Mouse (Mus musculus) monocyte, adult 2 months (primary cell): ENCODE results near the gene Ptprm.

Source experiments
- DNase-seq, 2 experiments: peaks; one replicate each; pipeline ENCODE4 v3.0.0; 2022; ENCODE audit warnings: low spot score in 2 of 2, low read depth in 1 of 2

The Ptprm gene

GRCm38 (mm10) chr17:67084501-67084900 lies 269.8 kb downstream of the Ptprm start:
- DNase-seq, result no peak

GRCm38 (mm10) chr17:67084093-67084492 lies 270.2 kb downstream of the Ptprm start:
- DNase-seq, result no peak

DNA sequence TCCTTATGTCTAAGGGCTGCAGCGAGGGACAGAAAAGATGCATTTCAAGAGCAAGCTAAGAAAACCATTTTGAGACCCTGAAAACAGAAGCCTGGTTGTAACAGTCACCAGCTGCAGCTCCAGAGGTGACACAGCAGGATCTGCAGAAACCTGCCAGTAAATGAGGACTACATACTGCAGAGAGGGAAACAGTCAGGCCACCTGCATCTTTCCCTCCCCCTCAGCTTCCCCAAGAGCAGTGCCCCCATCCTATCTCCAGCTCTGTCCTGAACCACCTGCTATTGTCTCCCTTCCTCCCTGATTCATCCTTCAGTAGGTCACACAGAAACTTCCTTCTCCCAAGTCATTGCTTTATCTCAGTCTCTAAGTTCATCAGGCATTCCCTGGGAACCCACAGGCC lies 274.7 kb downstream of the Ptprm start:
- no peak for DNase-seq

DNA sequence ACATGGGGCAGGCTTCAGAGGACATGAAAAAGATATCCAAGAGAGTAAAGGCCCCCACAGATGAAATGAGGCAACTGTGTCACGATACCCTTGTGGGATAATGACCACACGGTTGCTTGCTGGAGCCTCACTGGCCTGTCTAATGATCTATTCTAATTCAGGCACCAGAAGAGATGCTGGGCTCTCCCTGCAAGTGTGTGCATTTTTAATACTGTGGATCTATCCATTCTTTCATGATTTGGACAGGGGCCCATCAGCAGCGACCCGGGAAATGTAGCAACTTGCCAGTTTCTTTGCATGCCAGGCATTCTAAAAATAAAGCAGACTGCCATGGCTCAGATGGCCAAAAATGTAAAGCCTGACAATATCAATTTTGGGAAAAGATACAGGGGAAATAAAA lies 280.7 kb downstream of the Ptprm start:
- DNase-seq, result no peak

- DNase-seq, result no peak
These were observed 281.1 kb downstream of the Ptprm start for GRCm38 (mm10) chr17:67073139-67073538.

DNA sequence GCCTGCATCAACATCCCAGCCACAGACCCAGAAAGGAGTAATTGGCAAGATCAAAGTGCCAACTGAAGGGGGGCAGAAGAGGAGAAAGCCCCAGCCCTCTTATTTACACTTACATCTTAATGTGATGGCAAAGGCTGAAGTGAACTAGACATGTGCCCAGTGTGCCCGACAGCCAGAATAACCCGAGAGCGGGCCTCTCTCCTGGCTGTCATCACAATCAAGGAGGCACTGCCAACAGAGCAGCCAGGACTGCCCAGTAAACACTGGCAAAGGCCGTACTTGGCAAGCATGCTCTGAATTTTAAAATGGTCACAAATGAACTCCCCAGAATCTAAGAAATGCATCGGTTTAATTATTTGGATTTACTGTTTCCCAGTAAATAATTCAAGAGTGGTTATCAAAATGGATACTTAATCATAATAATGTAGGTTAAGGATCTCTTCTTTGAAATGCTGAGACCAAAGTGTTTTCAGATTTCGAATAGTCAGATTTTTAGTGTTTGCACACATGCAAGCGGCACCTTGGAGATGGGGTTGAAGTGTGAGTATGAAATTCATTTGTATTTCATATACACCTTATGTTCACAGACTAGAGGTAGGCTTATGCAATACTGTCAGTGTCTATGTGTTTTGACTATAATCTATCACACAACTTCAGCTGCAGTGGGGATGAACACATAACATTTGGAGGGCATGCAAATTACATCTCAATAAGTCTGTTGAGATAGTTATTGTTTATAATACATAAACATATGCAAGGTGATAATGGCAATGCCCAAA lies 282.8 kb downstream of the Ptprm start:
- no peak for DNase-seq

GRCm38 (mm10) chr17:67063611-67064010 lies 290.6 kb downstream of the Ptprm start:
- no peak for DNase-seq

- no peak for DNase-seq
These were observed 298.6 kb downstream of the Ptprm start for GRCm38 (mm10) chr17:67055681-67056080.

DNA sequence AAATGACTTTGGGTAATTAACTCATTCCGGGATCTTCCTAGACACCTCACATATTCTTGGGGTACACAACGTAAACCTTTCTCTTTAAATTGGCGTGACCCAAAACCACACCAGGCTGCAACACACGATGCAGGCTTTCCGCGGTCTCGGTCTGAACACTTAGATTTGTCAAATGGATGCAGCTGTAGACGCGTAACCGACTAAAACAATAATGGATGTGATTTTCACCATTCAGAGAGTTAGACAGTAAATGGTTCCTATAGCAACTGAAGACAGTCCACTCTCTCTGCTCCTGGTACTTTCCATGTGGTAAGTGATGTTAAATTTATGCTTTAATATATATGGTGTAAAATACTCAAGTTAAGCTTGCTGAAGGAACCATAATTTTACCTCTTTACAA lies 300.1 kb downstream of the Ptprm start:
- DNase-seq, result no peak

- DNase-seq, result no peak
These were observed 301.5 kb downstream of the Ptprm start for GRCm38 (mm10) chr17:67052624-67053314.

DNA sequence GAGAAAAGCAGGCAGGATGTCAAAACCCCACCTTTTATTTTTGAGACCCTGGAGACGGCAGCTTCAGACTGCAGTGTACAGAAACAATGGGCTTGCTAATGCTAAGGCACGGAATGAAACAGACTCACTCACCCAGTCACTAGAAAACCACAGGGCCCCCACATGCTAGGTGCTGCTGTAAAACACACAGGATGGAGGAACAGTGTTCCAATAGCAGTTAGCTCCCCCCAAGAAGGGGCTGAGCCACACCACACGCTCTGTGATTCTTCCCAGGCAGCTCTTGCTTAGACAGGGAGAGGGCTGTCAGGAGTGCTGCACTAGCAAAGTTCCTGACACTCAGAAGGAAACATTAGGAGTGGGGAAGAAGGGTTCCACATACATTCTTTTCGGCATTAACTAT lies 306.6 kb downstream of the Ptprm start:
- DNase-seq, result no peak

DNA sequence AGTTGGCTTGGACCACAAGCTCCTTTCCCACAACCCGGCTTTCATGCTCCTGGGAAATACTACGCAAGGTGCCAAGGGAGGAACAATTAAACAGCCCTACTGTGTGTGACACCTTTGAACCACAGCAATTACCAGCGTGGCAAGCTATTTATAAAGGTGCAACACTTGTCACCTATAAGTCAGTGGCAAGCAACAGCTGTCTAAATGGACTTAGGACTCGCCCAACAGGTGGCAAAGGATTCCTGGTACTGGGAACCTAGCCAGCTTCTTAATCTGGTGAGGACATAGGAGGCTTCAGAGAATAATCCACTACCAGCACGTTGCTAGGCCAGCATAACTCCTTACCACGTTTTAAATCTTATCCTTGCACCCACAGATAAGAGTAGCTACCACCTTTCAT lies 315.7 kb downstream of the Ptprm start:
- no peak for DNase-seq

DNA sequence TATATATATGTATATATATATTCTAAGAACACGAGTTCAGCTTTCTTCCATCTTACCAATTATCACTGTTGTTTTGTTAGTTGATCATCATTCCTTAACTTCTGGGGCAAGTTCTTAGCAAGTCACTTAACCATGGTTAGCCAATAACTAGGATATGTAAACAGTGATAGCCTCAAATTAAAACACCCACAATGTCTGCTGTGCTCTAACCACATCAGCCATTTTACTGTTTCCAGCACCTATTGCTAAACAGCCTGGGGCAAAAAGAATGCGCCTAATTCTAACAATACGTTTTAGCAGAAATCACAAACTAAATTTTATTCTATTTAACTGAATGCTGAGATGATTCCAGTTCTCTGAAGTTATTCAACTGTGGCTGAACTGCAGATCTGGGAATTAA lies 320.7 kb downstream of the Ptprm start:
- no peak for DNase-seq

GRCm38 (mm10) chr17:67032021-67032420 lies 322.2 kb downstream of the Ptprm start:
- no peak for DNase-seq

GRCm38 (mm10) chr17:67031341-67031740 lies 322.9 kb downstream of the Ptprm start:
- DNase-seq, result no peak

- no peak for DNase-seq
These were observed 327.0 kb downstream of the Ptprm start for GRCm38 (mm10) chr17:67027274-67027673.

DNA sequence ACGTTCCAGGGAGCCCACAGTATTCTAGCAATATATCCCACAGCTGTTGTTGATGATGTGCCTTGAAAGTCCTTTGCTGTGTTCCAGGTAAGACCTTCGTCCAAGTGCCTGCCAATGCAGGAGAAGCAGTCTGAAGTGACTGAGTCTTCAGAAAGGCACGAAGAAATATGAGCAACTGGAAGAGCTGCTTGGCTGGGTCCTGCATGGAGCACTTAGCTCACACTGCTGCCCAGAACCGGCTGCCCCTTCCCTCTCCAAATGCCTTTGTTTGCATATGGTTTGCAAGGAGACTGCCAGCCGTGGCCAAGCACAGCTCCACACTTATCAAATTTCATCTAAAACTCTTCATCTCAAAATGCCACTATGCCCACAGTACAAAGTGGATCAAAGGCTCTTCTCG lies 337.8 kb downstream of the Ptprm start:
- no peak for DNase-seq

DNA sequence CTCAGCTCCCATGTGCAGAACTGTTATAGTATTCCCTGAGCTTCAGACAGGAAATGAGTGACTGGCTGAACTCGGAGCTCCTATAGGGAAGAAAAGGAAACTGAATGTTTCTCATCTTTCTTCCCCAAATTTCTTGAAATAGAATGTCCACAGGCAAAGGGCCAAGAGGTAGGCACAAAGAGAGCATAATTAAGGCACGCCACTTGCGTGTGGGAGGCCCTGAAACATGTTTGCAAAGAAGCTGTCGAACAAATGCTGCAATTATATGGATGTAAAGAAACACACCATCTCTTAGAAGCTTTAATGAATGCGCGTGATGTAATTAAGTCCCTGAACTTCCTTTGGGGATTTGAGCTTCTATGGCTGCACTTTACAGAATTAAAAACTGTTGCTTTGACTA lies 341.0 kb downstream of the Ptprm start:
- no peak for DNase-seq

GRCm38 (mm10) chr17:67011836-67012583 lies 342.2 kb downstream of the Ptprm start:
- no peak for DNase-seq

GRCm38 (mm10) chr17:67010136-67010535 lies 344.1 kb downstream of the Ptprm start:
- DNase-seq, result no peak

- no peak for DNase-seq
These were observed 346.1 kb downstream of the Ptprm start for GRCm38 (mm10) chr17:67008137-67008536.
